Mouse (Mus musculus): ENCODE measurements around the gene Ints1. TPM values are rescaled to one million over a fixed set of nuclear protein-coding genes. Genes with fewer than 3 reads are reported as not detected.
"Not testable (repeated sequence)": the region's sequence is repeated elsewhere in the genome, so short reads cannot be mapped to it uniquely, and the experiment has no call there.

Gene Ints1
- polyA plus RNA-seq, 1 experiment from 2014 or later, result 25.6 TPM

GRCm38 (mm10) chr5:139745771-139746170 lies 29.7 kb downstream of the Ints1 start:
- no peak overlapping the region for H3K9ac ChIP-seq (replicated peaks)
- 1% methylated on average over 3 of the region's 3 CpGs for WGBS
- no peaks in the 10 kb centered on the region for H3K4me1 ChIP-seq
- no peak for ATAC-seq (ENCODE audit: low FRiP score)
- no peak overlapping the region for H3K27ac ChIP-seq (replicated peaks)
- 0 out of 2 replicates have a peak, but pooled peaks cover 3% of the 10 kb centered on the region for H3K36me3 ChIP-seq
- no peak overlapping the region for H3K4me3 ChIP-seq (replicated peaks)
- no peaks in the 10 kb centered on the region for H3K9me3 ChIP-seq (replicated peaks)
- no peak overlapping the region for H3K4me2 ChIP-seq
- 0 out of 2 replicates have a peak, but pooled peaks cover 7% of the 10 kb centered on the region for H3K27me3 ChIP-seq (replicated peaks)

- not testable (repeated sequence) for H3K27ac ChIP-seq (replicated peaks); ATAC-seq (ENCODE audit: low FRiP score)
These were observed 32.8 kb downstream of the Ints1 start for GRCm38 (mm10) chr5:139742640-139743039.

GRCm38 (mm10) chr5:139738592-139739315 lies 36.7 kb downstream of the Ints1 start:
- no peaks in the 10 kb centered on the region for H3K36me3 ChIP-seq

More at GRCm38 (mm10) chr5:139742640-139743039, 32.8 kb downstream of the Ints1 start:
- H3K4me2 ChIP-seq; H3K9me3 ChIP-seq (replicated peaks); H3K27me3 ChIP-seq (replicated peaks); H3K9ac ChIP-seq (replicated peaks); H3K4me3 ChIP-seq (replicated peaks); H3K36me3 ChIP-seq; H3K4me1 ChIP-seq: not testable (repeated sequence)
- 53% methylated on average over 3 of the region's 3 CpGs for WGBS

GRCm38 (mm10) chr5:139737841-139738591 lies 37.5 kb downstream of the Ints1 start:
- Histone ChIP-seq H3K4me3 (replicated peaks) (no peak overlapping the region), H3K27ac (replicated peaks) (no peak overlapping the region), H3K9ac (replicated peaks) (no peak overlapping the region), H3K4me2 (no peak overlapping the region), H3K36me3 (no peaks in the 10 kb centered on the region), H3K27me3 (replicated peaks) (0 out of 2 replicates have a peak, but pooled peaks cover 3% of the 10 kb centered on the region), H3K4me1 (peaks cover 35% of the 10 kb centered on the region), H3K9me3 (replicated peaks) (no peaks in the 10 kb centered on the region)
- ATAC-seq (ENCODE audit: low FRiP score), result no peak
- 83% methylated on average over 14 of the region's 14 CpGs for WGBS

More at GRCm38 (mm10) chr5:139738592-139739315, 36.7 kb downstream of the Ints1 start:
- Histone ChIP-seq H3K27ac (replicated peaks) (no peak overlapping the region), H3K4me3 (replicated peaks) (no peak overlapping the region), H3K9me3 (replicated peaks) (no peaks in the 10 kb centered on the region), H3K4me1 (peaks cover 29% of the 10 kb centered on the region), H3K9ac (replicated peaks) (no peak overlapping the region), H3K27me3 (replicated peaks) (0 out of 2 replicates have a peak, but pooled peaks cover 3% of the 10 kb centered on the region), H3K4me2 (no peak overlapping the region)
- 76% methylated on average over 7 of the region's 7 CpGs for WGBS
- no peak for ATAC-seq (ENCODE audit: low FRiP score)

- Histone ChIP-seq H3K27ac (replicated peaks) (peak overlapping the region; percentile 9; the same call in 1 of the 2 replicates), H3K9me3 (replicated peaks) (no peaks in the 10 kb centered on the region)
These were observed 39.0 kb downstream of the Ints1 start for GRCm38 (mm10) chr5:139736504-139736940.

GRCm38 (mm10) chr5:139735677-139736503 lies 39.6 kb downstream of the Ints1 start, which contains the start of gene Micall2:
TSS of gene Micall2 (minus strand) at chr5:139736336.
- no peaks in the 10 kb centered on the region for H3K36me3 ChIP-seq
- H3K27ac ChIP-seq (replicated peaks), result peak within 1 kb of the TSS; percentile 9; the same call in 1 of the 2 replicates
- H3K4me1 ChIP-seq, result peaks cover 50% of the 10 kb centered on the region
- 5% methylated on average over 43 of the region's 50 CpGs for WGBS
- peak within 1 kb of the TSS; percentile 93 for H3K4me2 ChIP-seq
- peak within 1 kb of the TSS; percentile 59 for H3K9ac ChIP-seq (replicated peaks)
- ATAC-seq (ENCODE audit: low FRiP score), result peak; percentile 96
- H3K27me3 ChIP-seq (replicated peaks), result 0 out of 2 replicates have a peak, but pooled peaks cover 3% of the 10 kb centered on the region
- H3K4me3 ChIP-seq (replicated peaks), result peak within 1 kb of the TSS; percentile 57
- no peaks in the 10 kb centered on the region for H3K9me3 ChIP-seq (replicated peaks)

More at GRCm38 (mm10) chr5:139736504-139736940, 39.0 kb downstream of the Ints1 start:
- ATAC-seq (ENCODE audit: low FRiP score), result peak; percentile 33
- Histone ChIP-seq H3K36me3 (no peaks in the 10 kb centered on the region), H3K27me3 (replicated peaks) (0 out of 2 replicates have a peak, but pooled peaks cover 3% of the 10 kb centered on the region), H3K4me3 (replicated peaks) (peak overlapping the region; percentile 57), H3K4me2 (peak overlapping the region; percentile 93), H3K4me1 (peaks cover 44% of the 10 kb centered on the region), H3K9ac (replicated peaks) (no peak overlapping the region)
- WGBS, result 11% methylated on average over 10 of the region's 10 CpGs

GRCm38 (mm10) chr5:139734746-139735145 lies 40.7 kb downstream of the Ints1 start:
- peak overlapping the region; percentile 57 for H3K4me3 ChIP-seq (replicated peaks)
- H3K9me3 ChIP-seq (replicated peaks), result no peaks in the 10 kb centered on the region
- H3K36me3 ChIP-seq, result no peaks in the 10 kb centered on the region
- peaks cover 58% of the 10 kb centered on the region for H3K4me1 ChIP-seq
- H3K27ac ChIP-seq (replicated peaks), result no peak overlapping the region
- no peak for ATAC-seq (ENCODE audit: low FRiP score)
- WGBS, result 81% methylated on average over 7 of the region's 7 CpGs
- H3K4me2 ChIP-seq, result peak overlapping the region; percentile 93
- 0 out of 2 replicates have a peak, but pooled peaks cover 3% of the 10 kb centered on the region for H3K27me3 ChIP-seq (replicated peaks)
- H3K9ac ChIP-seq (replicated peaks), result no peak overlapping the region

- H3K4me1 ChIP-seq, result peaks cover 58% of the 10 kb centered on the region
- H3K9me3 ChIP-seq (replicated peaks), result no peaks in the 10 kb centered on the region
- 0 out of 2 replicates have a peak, but pooled peaks cover 3% of the 10 kb centered on the region for H3K27me3 ChIP-seq (replicated peaks)
- 78% methylated on average over 3 of the region's 3 CpGs for WGBS
- ATAC-seq (ENCODE audit: low FRiP score), result no peak
- H3K27ac ChIP-seq (replicated peaks), result no peak overlapping the region
- H3K4me2 ChIP-seq, result 0 out of 2 replicates have a peak overlapping the region, but pooled peaks have one; percentile 93
- H3K4me3 ChIP-seq (replicated peaks), result no peak overlapping the region
- no peaks in the 10 kb centered on the region for H3K36me3 ChIP-seq
- H3K9ac ChIP-seq (replicated peaks), result no peak overlapping the region
These were observed 41.5 kb downstream of the Ints1 start for GRCm38 (mm10) chr5:139734016-139734415.

GRCm38 (mm10) chr5:139732634-139733107 lies 42.8 kb downstream of the Ints1 start:
- no peaks in the 10 kb centered on the region for H3K9me3 ChIP-seq (replicated peaks)
- no peak overlapping the region for H3K4me3 ChIP-seq (replicated peaks)
- no peaks in the 10 kb centered on the region for H3K36me3 ChIP-seq
- no peaks in the 10 kb centered on the region for H3K27me3 ChIP-seq (replicated peaks)
- no peak overlapping the region for H3K9ac ChIP-seq (replicated peaks)
- 73% methylated on average over 11 of the region's 11 CpGs for WGBS
- no peak overlapping the region for H3K27ac ChIP-seq (replicated peaks)
- peaks cover 58% of the 10 kb centered on the region for H3K4me1 ChIP-seq
- ATAC-seq (ENCODE audit: low FRiP score), result no peak
- H3K4me2 ChIP-seq, result no peak overlapping the region

GRCm38 (mm10) chr5:139730712-139731486 lies 44.6 kb downstream of the Ints1 start:
- no peaks in the 10 kb centered on the region for H3K27me3 ChIP-seq (replicated peaks)
- no peaks in the 10 kb centered on the region for H3K9me3 ChIP-seq (replicated peaks)
- H3K4me2 ChIP-seq, result no peak overlapping the region
- peak overlapping the region; percentile 63; the same call in 1 of the 2 replicates for H3K27ac ChIP-seq (replicated peaks)
- H3K36me3 ChIP-seq, result no peaks in the 10 kb centered on the region
- H3K4me1 ChIP-seq, result peaks cover 50% of the 10 kb centered on the region
- no peak for ATAC-seq (ENCODE audit: low FRiP score)
- 54% methylated on average over 8 of the region's 8 CpGs for WGBS
- no peak overlapping the region for H3K9ac ChIP-seq (replicated peaks)
- no peak overlapping the region for H3K4me3 ChIP-seq (replicated peaks)

Measured in neural tube, embryonic 15.5 days (tissue).